Mouse (Mus musculus) layer of hippocampus, adult 11-12 months (tissue): ENCODE data around the gene Pip5k1b.
A peak's percentile ranks its signal among the peaks of the same experiment; 100 is the strongest.

ENCODE experiments used
- DNase-seq: peaks from one replicate; pipeline ENCODE4 v3.0.0; 2022; ENCODE audit warnings: low spot score

Pip5k1b gene

DNA sequence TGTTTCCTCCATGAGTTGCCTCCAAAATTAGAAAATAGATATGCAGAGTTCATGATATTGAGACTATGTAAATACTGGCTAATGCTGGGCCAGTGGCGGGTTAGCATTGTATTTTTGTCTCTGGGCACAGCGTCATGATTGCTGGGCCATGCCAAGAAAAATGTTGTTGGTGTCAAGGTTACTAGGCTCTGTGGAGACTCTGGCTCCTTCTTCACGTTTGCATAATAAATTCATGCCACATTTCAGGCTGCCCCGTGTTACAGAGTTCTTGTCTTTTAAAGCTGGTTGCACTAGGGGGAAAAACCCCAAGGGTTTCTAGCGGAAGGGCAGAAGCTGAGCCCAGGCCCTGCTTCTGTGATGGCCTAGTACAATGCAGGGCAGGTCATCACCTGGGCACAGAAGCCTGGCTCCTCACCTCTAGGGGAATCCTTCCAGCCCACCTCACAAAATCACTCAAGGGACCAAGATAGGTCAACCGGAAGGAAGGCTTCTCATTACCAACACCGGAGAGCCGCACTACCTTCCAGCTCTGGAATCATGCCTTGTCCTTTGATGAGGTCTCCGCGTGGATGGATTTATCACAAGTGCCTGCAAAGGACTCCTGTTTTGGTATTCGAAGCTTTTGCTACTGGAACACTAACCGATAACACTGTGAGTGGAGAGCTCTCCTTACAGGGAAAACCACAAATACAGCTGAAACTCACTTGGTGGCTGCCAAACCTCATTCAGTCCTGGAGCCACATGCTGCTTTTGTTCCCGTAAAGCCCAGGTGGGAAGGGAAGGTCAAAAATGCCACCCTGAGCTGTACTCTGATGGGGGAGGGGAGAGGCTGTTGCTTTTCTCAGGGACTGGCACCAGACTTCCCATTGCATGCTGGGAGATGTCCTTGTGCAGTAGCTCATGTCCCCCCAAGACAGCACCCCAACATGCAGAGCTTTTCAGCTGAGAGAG, 248.1 kb downstream of the Pip5k1b start:
- no peak for DNase-seq

DNA sequence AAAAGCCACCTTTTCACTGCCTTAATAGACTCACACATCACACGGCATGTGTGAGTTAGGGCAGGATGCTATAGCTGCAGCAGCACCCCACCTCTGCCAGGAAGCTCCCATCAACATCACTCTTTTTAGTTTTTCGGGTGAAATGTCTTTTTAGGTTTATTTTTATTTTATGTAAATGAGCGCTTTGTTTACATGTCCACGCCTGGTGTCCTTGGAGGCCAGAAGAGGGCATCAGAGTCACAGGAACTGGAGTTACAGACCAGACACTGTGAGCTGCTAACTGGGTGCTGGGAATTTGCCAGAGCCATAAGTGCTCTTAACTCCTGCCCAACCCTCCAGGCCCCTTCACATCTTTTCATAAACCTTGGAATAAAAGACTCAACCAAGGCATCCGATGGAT, 249.3 kb downstream of the Pip5k1b start:
- DNase-seq: no peak

DNA sequence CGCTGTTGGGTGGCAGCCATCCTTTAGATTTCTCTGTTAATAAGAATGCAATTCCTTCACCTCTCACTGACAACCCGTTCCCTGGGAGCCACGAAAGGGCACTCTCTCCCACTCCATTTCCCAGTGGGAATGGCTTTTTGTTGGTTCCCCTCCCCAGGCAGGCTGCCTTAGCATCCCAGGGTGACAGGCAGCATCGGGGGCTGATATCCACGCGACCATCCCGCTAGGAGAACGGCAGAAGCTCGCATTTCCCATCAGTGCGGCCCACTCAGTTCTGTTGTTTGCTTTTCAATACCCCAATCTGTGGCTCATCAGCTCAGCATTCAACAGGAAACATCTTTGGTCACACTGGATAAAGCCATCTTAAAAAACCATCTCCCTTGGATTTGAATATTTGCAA, 253.5 kb downstream of the Pip5k1b start:
- peak; percentile 43 for DNase-seq

DNA sequence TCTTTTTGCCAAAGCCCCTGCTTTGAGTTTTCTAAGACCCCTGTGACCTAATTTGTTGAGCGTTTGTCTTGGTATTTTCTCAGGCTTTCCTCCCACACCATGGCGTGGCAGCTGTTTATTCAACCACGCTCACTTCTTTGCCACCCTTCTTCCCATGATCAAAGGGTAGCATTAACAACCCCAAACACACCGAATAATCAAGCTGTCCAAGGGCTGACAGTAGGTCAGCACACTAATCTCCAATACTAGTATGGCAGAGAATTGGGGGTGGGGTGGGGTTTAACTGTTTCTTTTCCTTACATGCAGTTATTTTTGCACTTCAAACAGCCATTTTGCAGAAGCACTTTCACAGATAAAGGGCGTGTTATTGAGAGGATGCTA, 253.9 kb downstream of the Pip5k1b start:
- DNase-seq: no peak

DNA sequence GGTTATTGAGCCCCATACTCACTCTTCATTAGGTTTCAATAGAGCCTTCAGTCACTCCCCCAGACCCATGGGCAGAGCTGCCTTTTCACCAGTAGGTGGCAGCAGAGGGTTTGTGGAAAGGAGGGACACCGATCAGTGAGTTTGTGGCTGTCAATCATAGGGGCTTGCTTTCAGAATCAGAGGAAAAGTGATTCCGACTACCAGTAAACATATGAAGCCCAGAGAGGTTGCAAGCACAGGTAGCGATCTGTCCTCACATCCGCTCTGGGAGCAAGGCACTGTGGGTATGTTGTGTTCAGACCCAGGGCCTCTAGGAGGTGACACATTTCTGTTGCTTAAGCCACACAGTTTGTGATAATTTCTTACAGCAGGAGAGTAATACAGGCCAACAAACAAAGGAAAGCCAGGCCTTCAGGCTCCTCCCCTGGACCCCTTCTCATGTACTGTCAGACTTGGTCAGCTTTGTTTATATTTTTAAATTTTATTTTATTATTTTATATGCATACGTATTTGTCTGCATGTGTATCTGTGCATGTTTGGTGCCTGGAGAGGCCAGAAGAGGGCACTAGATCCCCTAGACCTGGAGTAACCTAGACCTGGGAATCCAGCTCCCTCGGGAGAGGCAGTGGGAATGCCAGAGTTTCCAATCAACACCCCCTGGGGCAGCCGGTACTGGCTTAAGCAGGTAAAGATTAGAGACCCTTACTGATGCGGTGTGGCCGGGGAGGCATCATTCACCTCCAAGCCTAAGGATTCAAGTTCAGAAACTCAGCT, 254.5 kb downstream of the Pip5k1b start:
- peak; percentile 74 for DNase-seq

DNA sequence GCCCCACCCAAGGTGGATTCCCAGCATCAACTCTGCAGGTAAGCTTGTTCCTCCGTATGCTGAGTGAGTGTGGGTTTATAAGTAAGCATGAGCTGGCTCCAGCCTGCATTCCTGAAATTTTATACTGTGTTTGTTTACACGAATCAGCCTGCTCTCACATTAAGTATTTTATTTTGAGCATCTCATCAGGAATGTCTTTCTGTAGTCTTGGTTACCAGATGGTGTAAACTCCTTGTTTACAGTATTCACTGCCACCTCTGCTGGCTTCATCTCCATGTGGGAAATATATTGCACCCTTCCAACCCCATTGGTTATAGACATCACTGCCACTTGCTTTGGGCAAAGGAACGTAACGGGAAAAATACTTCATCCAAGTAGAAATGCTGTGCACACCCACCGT, 262.1 kb downstream of the Pip5k1b start:
- DNase-seq: no peak

DNA sequence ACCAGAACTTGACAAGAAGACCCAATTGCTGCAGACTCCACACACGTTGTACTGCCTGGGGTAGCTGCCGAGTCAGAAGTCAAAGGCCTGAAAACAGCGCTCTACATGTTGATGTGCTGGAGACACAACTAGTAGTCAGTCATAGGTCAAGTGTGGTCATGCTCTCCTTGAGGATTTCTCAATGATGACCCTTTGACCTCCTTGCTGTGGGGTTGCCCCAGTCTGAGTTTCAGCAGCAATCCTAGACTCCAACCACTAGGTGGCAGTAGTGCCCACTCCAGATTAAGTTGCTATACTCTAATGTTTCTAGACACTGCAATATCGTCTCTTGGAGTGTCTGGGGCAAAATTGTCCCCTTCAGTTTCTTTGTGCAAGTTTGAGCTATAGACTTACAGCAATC, 271.5 kb downstream of the Pip5k1b start:
- DNase-seq: no peak

DNA sequence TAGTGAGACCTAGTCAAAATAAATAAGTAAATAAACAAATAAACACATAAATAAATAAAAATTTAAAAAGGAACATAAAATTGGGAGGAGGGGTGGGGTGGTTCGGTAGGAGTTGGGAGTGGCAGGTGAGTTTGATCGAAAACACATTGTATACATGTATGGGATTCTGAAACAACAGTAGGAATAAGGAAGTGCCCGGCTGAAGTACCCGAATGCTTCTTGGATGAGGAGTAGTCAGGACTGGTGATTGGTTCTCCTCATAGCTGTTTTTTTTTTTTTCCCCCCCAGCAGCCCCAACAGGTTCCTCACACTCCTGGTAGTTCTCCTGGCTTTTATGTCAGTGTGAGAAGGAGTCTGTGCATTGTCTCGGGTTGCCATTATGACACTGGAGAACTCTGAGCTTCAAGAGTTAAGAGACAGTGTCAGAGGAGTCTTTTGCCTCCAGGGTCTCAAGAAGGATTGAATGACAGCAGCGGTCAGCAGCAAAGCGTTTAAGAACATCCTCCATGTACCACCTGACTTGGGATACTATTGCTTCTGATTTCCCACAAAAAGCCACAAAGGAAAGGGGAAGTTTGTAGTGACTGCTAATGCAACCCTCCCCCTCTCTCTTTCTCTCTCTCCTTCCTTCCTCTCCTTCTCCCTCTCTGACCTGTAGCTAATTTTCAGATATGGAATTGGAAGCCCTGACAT, 274.2 kb downstream of the Pip5k1b start:
- no peak for DNase-seq

DNA sequence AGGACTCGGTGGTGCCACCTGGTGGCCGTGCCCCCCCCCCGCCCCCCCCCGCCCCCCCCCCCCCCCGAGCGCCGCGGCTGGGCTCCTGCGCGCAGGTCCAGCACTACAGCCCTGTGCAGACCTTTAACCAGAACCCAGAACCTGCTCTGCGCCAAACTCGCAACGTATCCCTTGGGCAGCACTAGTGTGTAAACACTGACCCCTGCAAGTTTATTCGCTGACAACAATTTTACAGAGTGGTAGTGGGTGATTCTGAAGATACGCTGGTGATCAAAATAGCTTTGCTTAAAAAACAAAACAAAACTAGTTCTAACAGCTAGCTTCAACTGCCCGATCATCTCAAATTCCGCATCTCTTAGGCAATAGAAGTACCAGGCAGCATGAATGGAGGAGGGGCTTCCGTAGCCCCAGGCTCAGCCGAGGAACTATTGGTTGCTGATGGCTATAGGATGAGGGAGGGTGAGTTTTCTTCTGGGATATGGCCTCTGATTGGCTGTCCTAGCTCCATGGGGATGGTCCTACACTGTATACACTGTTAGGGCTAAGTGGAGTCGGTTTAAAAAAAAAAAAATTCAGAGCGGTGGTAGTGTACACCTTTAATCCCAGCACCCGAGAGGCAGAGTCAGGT, 275.0 kb downstream of the Pip5k1b start, which contains the start of gene Fxn:
Fxn (minus strand) TSS at position 5 of the 628 bp plus-strand sequence.
- DNase-seq: no peak

DNA sequence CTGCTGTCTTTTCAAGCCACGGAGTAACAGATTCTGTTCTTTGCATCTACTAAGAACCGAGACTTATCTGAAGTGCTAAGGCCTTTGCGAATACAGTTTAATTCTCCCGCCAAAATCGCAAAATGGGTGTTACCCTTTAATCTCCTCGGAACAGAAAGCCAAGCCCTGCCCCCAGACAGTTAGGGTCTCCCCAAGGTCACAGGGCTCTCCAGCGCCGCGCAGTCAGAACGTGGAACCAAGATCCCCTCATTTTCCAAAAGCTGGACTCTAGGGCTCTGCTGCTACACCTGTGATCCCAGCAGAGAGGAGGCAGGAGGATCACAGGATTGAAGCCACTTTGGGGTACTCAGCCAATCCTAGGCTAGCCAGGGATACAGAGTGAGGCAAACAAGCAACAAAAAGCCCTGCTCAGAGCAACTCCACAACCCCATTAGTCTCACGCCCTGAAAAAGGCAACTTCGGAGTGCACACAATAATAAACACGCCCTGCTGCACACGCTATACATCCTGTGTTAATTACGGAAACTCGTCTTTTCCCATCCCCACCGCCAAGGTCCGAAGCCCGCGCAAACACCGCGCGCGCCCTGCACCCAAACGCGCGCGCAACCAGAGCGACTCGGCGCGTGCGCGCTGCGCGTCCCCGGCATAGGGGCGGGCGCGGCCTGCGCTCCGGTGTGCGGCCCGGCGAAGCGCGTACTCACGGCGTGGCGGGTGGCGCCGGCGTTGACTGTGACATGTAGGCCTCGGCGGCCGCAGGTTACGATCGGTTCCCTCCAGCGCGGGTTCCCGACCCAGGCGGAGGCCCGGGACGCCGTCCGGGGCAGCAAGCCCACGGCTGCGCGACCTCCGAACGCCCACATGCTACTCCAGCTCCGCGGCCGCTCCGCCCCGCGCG, 275.7 kb downstream of the Pip5k1b start:
- peak; percentile 73 for DNase-seq

DNA sequence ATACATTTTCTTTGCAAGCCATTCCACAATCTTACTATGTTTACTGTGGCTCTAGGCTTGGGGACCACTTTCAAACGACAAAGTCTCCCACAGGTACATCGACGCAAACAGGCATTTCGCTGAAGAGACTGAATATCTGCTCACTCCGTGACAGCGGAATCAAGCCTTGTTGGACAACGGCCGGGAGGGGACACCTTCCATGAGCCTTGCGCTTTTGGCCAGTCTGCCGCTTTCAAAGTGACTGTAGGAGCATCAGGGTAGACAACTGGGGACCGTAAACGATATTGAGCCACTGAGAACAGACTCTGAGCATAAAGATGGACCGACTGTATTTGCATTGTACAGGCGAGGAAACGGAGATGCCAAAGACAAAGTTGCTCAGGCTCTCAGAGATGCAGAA, 276.8 kb downstream of the Pip5k1b start:
- no peak for DNase-seq

DNA sequence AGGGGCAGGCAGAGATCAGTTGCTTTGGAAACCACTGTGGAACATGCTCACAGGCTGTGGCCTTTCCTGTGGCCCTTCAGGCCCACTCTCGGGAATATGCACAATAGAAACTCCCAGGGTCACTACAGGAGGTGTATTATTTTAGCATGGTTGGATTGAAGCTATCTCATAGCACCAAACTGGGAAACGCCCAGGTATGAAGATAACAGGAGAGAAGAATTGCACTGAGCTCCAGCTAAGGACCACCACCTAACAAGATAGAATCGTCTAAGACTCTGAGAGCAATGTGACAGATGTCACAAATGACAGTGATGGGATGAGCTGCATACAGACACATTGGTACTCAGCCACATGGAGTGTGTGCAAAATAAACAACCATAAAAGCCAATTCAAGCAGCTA, 281.4 kb downstream of the Pip5k1b start:
- no peak for DNase-seq

DNA sequence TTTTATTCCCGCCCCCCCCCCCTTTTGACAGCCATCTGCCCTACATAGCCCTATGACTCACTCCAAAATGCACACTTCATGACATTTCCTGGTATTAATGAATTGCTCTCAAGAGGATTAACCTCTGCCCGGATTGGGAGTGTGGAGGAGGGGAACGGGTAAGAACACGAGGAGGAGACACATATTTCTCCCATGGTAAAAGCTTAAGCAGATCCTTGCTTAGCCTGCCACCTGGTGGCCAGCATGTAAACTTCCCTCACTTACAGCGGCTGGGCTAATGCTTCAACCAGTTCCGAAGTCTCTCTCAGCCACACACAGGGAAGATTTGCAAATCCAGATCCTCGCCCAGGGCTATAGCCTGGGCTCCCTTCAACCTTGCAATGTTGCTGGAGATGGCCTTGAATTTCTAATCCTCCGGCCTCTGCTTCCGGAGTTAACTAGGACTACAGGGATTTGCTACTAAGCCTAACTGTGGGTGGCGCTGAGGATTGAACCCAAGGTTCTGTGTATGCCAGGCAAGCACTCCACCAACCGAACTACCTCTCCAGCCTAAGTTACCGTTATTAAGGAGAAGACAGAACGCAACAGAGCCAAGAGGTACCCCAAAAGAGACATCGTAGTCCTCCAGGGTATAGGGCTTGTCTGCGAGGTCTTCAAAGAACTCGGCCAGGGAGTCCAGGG, 283.8 kb downstream of the Pip5k1b start:
- peak; percentile 72 for DNase-seq

DNA sequence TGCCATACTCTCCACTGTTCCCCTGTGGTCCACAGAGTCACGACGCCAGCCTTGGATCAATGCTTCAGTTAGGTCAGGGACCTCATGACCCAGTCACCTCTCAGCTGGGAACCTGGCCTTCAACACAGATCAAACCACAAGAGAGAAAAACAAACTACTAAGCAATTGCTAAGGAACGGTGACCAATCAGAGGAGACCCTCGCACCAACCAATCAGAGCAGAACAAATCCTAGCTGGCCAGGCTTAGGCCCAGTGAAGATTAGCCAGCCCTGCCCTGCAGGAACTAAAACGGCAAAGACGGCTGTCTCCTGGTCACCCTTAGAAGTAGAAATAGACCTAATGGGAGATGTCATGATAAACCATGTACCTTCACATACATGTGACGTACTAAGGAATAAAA, 284.3 kb downstream of the Pip5k1b start:
- peak; percentile 53 for DNase-seq

DNA sequence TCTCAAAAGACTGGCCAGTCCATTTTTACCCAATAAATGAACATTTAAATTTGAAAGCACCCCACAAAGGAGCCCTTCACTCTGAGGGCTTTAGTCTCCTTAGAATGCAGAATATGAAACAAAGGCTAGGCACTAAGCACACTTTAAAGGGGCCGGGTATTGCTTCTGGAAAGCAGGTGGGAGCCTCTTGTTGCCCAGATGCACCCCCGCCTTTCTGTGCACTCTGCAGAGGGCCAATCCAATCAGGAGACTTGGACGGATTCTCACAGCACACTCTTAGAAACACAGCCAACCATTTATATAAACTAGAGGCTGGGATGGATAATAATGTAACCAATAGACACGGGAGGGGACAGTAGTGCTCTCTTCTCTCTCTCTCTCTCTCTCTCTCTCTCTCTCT, 287.1 kb downstream of the Pip5k1b start:
- DNase-seq: no peak

DNA sequence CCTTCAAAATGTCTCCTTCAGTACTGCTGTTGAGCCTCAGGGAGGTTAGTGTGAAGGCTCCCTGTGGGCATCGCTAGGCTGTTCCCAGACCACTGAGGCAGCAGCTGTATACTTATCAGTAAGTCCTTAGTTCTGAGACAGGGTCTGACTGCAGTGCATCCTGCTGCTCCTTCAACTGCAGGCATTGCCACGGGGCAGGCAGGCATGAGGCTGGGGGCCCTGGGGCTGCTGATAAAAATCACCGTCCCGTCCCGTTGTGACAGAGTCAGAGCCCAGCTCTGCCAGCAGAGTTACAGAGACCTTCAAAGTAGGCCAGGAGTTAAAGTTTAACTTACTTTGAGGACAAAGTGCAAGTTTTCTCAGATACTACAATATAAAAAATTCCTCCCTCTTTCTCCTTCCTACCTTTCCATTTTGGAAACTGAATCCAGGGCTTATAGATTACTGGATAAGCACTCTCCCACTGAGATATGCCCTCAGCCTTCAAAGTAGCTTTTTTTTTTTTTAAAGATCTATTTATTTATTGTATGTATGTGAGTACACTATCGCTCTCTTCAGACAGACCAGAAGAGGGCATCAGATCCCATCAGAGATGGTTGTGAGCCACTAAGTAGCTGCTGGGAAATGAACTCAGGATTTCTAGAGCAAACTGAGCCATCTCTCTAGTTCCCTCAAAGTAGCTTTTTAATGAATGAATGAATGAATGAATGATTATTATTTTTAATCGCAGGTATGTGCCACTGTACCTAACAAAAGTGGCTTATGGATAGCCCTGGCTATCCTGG, 289.4 kb downstream of the Pip5k1b start:
- no peak for DNase-seq

DNA sequence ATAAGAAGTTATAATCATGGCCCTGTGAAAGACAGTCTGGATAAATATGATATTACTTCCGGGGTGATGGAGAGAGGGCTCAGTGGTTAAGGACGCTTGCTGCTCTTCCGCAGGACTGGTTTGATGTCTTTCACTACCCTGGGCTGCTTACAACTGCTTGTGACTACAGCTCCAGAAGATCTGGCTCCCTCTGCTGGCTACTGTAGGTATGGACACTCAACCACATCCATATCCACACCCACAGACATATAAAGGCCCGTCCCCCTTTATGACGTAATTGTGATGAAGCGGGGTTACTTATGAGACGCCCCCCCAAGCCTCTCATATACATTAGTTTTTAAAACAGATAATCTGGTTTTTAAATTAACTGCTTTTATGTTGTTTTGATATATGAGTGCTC, 290.7 kb downstream of the Pip5k1b start:
- peak; percentile 88 for DNase-seq

DNA sequence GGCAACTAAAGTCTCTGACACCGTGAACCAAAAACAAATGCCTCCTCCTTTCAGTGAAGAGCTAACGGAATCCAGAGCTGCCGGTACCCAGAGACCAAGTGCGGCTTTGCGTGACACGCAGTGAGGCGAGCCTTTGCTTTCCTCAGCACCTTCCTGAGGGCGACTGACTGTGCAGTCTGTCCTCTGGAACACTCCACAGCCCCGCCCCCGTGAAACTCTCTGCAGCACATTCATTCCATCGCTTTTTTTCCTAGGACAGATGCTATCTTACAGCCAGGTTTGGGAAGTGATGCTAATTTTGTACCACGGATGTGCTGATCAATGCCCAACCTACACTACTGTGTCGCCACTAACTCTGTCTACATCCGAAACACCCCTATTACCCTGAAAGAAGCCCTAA, 292.9 kb downstream of the Pip5k1b start:
- no peak for DNase-seq
